Mouse (Mus musculus) urinary bladder, postnatal 14 days (tissue): ENCODE measurements around the gene Gm5155.
"Not testable (repeated sequence)": the region's sequence is repeated elsewhere in the genome, so short reads cannot be mapped to it uniquely, and the experiment has no call there.

Source experiments
- DNase-seq: peaks from one replicate; pipeline ENCODE4 v3.0.0; 2021; ENCODE audit warnings: low spot score

Gm5155 gene

DNA sequence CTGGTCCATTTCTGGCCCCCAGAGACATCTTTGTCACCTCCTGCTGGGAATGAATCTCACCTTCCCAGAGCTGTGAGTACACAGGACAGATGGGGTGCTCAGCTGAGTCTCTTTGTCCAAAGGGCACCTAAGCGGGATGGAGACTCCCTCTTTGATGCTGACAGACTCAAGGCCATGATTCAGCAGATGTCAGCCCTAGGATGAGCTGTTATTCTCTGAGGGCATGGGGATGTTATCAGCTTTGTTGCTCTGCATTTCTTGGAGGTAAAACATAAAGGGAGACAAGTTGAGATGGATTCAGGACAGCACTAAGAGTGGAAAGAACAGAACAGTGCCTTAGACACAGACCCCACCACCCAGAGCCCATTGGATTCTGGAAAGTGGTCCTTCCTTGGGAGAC, at the start of gene Gm5155:
Gene Gm5155, plus strand, starts transcription at position 301 of the 400 bp plus-strand sequence.
- no peak for DNase-seq

DNA sequence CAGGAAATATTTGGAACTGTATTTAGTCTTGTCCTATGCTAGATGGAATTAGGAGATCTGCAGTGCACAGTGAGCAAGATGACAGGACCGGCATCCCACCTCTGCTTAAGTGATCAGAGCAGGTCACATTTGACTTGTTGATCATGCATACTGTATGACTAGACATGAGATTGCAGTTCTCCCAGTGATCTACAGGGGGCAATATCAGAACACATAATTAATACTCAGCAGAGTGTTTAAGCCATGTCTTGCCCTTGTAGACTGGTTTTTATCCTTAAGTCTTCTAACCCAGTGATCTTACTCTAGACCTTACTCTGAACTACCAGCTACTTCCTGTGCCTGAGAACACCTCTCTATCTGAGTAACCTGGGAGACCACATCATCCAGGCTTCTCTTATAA, 791 bp upstream of the Gm5155 start:
- DNase-seq = no peak

DNA sequence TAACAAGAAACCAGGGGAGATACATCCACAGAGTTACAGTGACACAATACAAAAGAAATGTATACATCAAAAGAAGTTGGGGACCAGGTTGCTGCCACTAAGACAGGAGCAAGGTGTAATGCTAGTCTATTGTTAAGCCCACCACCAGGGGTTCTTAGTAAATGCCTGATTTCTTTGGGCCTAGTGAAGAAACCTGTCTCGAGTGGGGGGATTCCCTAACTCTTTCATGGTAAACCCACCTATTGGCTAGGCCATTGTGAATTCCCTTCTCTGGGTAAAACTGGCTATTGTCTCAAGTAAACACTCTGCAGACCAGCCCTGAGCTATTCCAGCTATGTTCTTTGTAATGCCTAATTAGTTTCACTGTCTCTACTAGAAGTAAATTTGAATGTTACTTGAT, 23.8 kb downstream of the Gm5155 start:
- not testable (repeated sequence) for DNase-seq

DNA sequence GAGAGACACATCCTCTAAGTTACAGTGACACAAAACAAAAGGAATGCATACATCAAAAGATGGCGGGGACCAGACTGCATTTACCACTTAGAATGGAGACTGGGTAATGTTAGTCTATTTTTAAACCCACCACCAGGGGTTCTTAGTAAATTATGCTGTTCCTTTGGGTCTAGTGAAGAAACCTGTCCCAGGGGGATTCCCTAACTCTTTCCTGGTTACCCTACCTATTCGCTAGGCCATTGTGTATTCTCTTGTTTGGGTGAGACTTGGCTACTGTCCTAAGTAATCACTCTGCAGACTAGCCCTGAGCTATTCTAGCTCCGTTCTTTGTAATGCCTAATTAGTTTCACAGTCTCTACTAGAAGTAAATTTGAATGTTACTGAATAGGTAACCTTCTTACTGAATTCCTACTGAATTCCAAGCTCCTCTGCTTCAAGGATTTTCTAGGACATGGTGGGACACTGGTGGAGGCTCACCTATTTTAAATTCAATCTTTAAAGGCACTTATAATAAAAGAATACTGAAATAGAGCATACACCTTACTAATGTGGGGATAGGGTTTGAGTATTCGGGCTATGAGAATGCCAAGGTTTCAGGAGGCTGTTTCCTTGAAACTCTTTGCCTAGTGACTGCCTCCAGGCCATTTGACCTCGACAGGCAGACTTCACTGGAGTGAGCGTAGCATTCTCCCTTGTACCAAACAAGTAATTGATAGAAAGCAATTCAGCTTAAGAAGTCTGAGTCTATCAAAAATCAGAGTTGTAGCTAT, 31.8 kb downstream of the Gm5155 start:
- DNase-seq = no peak
